Mouse (Mus musculus) cerebellum, adult 2 months (tissue): ENCODE data around the gene Strap.

Source experiments
- CTCF ChIP-seq: fragments of 200-500 bp; IDR thresholded peaks from 2 replicates; pipeline ENCODE4 v1.5.1; 2011; ENCODE audit warnings: low read depth, mild to moderate bottlenecking, control low read depth, low read length, moderate library complexity, borderline replicate concordance; ENCODE audit not compliant: insufficient read depth
- POLR2A ChIP-seq: fragments of 200-500 bp; IDR thresholded peaks from 2 replicates; pipeline ENCODE4 v1.6.1; 2011; ENCODE audit warnings: low read length, control low read depth, borderline replicate concordance; ENCODE audit not compliant: insufficient read depth

DNA sequence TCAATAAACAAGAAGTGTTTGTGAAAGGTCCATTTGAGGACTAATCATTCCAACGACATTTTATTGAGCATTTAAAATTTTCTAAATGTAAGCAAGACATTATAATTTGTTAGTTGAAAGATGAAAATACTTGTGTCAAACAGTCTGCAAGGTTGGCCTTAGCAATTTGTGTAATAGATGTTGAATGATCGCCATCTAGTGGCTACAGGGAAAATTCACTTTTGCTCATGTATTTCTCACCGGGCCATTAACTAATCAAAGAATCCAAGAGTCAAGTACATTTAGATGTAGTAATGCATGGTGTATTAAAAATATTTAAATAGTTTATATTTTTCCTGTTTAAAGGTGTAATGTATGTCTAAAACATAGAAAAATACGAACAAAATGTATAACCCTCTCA is 11.0 kb upstream of the Strap start:
- TF ChIP-seq CTCF (peak; percentile 56; the same call in 1 of the 2 replicates), POLR2A (no peak)
